Mouse (Mus musculus): ENCODE results near the gene Iqce.

DNA sequence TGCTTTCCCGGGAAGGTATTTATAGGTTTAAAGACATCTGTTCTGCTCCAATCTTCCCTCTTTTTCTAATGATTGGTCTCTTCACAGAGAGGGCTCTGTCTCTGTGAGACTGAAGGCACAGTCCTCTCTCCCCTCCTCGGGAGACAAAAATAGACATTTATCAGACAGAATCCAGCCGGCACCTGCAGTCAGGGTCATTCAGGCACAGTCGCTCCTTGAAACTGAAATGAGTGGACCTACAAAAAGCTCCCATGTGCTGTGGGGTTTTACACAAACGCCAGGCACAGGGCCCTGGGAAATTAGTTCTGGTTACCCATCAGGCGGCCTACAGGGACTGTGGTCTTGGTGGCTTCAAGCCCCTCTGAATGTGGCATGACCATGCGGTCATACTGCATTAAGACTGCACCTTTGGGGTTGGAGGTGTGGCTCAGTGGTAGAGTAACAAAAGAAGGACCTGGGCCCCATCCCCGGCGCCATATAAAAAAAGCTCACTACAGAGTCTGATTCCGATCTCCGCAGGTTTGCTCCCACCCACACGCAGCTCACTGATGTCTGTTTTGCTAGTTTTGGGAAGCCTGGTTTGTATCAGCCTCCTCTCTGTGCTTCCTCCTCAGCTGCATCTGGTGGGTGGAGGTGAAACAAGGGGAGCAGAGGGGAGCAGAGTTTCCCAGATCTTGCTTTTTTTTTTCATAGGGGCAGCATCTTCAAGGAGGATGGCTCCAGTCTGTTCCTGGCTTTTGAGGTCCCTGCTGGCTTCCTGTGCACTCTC lies 40.1 kb downstream of the Iqce start:
- TF ChIP-seq CTCF (IDR thresholded peaks at IDR 0.05; ENCODE audit: control insufficient read depth, insufficient read depth, insufficient read length): no peak
- TF ChIP-seq MAX (IDR thresholded peaks at IDR 0.05): no peak
- no peak for TF ChIP-seq MYOD1 (IDR thresholded peaks at IDR 0.05; ENCODE audit: control insufficient read depth, insufficient read length, low read depth)
- TF ChIP-seq USF1 (IDR thresholded peaks at IDR 0.05; ENCODE audit: low read depth): no peak

All from C2C12 (cell line).